Mouse (Mus musculus): Measurements from ENCODE around the gene C1rl. TPM values are rescaled to one million over a fixed set of nuclear protein-coding genes. Genes with fewer than 3 reads are reported as not detected.
A peak's percentile ranks its signal among the peaks of the same experiment; 100 is the strongest.

C1rl gene
- polyA plus RNA-seq (2014; fragmentation: Nextera tagmentation; extraction: Ambion mirVana): 0.12 and 0.17 TPM in 2 replicates

DNA sequence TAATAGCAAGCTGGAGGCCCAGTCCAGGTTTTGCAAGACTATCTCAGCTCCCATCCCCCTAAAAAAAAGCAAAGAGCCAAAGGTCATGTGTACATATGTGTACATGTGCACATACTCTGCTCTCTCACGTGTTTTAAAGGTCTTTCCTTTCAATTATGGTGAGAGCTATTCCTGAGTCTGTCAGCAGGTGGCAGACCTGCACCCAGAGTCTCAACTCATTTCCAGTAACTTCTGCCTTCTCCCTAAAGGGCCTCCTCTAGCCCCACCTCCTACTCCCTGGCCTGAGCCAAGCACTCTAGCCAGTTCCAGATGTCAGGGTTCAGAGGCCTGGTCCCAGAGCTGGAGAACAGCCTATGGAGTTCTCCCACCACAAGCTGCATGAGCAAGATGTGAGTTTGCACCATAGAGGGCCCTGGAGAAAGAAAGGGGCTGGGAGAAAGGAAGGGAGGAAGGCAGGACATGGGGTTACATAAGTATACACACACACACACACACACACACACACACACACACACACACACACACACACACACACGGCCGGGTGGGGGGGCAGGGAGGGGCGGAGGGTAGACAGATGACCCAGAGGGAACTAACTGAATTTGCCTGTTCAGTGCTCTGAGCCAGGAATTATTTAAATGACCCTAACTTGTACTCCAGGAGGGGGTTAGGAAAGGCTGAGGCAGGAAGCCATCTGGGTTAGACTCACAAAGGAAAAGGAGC, at the start of gene C1rl:
TSS of gene C1rl (plus strand) at position 272 of the 720 bp plus-strand sequence.
- no peaks in the 10 kb centered on the region for H3K36me3 ChIP-seq (ENCODE audit: control insufficient read depth, insufficient read depth, low read length)
- H3K9me3 ChIP-seq (ENCODE audit: control insufficient read depth, low read length): no peaks in the 10 kb centered on the region
- DNase-seq (ENCODE audit: low spot score) (peak; percentile 72), ATAC-seq (ENCODE audit: insufficient read depth, low FRiP score, low TSS enrichment) (peak; percentile 60)
- no peaks in the 10 kb centered on the region for H3K4me1 ChIP-seq (ENCODE audit: control insufficient read depth, insufficient read depth, low read length)
- no peak within 1 kb of the TSS for H3K27ac ChIP-seq (ENCODE audit: low read depth, low read length)
- H3K4me2 ChIP-seq (ENCODE audit: low read depth): no peak within 1 kb of the TSS
- no peak within 1 kb of the TSS for H3K4me3 ChIP-seq (ENCODE audit: low read depth, low read length)
- 41% methylated on average over 2 of the region's 4 CpGs for WGBS
- H3K9ac ChIP-seq (ENCODE audit: low read length): no peak within 1 kb of the TSS
- no peaks in the 10 kb centered on the region for H3K27me3 ChIP-seq (ENCODE audit: control insufficient read depth, insufficient read depth, low read length)

DNA sequence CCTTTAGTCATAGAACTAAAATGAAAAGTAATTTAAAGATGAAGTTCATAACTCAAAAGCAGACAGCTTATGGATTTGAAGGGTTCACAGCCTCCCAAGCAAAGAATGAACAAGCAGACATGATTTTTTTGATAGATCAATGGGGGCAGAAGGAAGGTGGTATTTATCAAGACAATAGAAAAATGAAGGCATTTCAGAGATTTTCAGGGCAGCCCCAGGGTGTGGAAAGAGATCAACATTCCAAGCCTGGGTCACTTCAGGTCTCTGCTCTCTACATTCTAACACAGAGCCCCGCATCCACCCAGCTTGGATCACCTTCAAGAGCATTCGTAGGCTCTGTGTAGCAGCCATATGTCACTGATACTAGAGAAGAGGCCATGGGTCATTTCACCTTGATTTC, 49.6 kb upstream of the C1rl start:
- no peak overlapping the region for H3K4me3 ChIP-seq (ENCODE audit: low read depth, low read length)
- H3K27ac ChIP-seq (ENCODE audit: low read depth, low read length): no peak overlapping the region
- H3K4me1 ChIP-seq (ENCODE audit: control insufficient read depth, insufficient read depth, low read length): no peaks in the 10 kb centered on the region
- ATAC-seq (ENCODE audit: insufficient read depth, low FRiP score, low TSS enrichment) (no peak), DNase-seq (ENCODE audit: low spot score) (no peak)
- no peaks in the 10 kb centered on the region for H3K9me3 ChIP-seq (ENCODE audit: control insufficient read depth, low read length)
- no peaks in the 10 kb centered on the region for H3K36me3 ChIP-seq (ENCODE audit: control insufficient read depth, insufficient read depth, low read length)
- WGBS: 83% methylated on average over 2 of the region's 2 CpGs
- H3K27me3 ChIP-seq (ENCODE audit: control insufficient read depth, insufficient read depth, low read length): no peaks in the 10 kb centered on the region
- H3K4me2 ChIP-seq (ENCODE audit: low read depth): no peak overlapping the region
- no peak overlapping the region for H3K9ac ChIP-seq (ENCODE audit: low read length)

DNA sequence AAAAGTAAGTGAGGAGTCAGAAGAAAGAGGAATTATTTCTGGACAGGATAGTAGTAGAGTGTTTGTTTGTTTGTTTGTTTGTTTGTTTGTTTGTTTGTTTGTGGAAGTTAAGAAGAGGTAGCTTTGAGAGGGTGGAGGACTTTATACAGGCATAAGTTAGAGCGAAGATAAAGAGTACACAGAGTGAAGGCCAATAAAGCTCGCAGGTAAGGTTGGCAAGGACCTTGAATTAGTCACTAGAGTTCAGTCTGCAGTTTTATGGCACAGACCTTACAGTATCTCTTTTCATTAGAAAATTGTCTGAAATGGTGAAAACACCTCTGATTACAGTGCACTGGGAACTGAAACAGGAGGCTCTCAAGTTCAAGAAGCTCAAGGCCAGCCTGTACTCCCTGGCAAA, 46.9 kb upstream of the C1rl start:
- Histone ChIP-seq H3K36me3 (ENCODE audit: control insufficient read depth, insufficient read depth, low read length) (no peaks in the 10 kb centered on the region), H3K9me3 (ENCODE audit: control insufficient read depth, low read length) (no peaks in the 10 kb centered on the region), H3K4me3 (ENCODE audit: low read depth, low read length) (no peak overlapping the region), H3K27ac (ENCODE audit: low read depth, low read length) (no peak overlapping the region), H3K9ac (ENCODE audit: low read length) (no peak overlapping the region), H3K4me2 (ENCODE audit: low read depth) (no peak overlapping the region), H3K27me3 (ENCODE audit: control insufficient read depth, insufficient read depth, low read length) (no peaks in the 10 kb centered on the region), H3K4me1 (ENCODE audit: control insufficient read depth, insufficient read depth, low read length) (no peaks in the 10 kb centered on the region)
- ATAC-seq (ENCODE audit: insufficient read depth, low FRiP score, low TSS enrichment) (no peak), DNase-seq (ENCODE audit: low spot score) (no peak)
- WGBS: 95% methylated on average over 2 of the region's 2 CpGs

DNA sequence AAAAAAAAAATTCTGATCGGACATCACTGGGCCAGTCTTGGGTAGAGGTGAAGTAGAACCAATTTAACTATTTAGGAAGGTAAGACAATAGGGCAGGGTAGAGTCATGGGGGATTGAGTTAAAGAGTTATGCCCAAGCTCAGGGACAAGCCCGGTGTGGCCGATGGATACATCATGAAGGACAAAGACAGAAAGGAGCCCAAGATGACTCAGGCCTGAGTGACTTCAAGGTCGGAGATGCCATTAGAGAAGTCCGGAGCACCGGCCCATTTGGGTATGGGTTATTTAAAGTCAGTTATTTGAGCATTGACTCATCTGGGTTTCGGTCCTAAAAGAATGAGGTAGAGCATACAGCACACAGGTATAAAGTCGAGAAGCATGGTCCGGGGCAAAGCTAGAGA, 46.5 kb upstream of the C1rl start:
- Histone ChIP-seq H3K4me3 (ENCODE audit: low read depth, low read length) (no peak overlapping the region), H3K4me2 (ENCODE audit: low read depth) (no peak overlapping the region), H3K9me3 (ENCODE audit: control insufficient read depth, low read length) (no peaks in the 10 kb centered on the region), H3K4me1 (ENCODE audit: control insufficient read depth, insufficient read depth, low read length) (no peaks in the 10 kb centered on the region), H3K27ac (ENCODE audit: low read depth, low read length) (no peak overlapping the region), H3K9ac (ENCODE audit: low read length) (no peak overlapping the region), H3K36me3 (ENCODE audit: control insufficient read depth, insufficient read depth, low read length) (no peaks in the 10 kb centered on the region), H3K27me3 (ENCODE audit: control insufficient read depth, insufficient read depth, low read length) (no peaks in the 10 kb centered on the region)
- 95% methylated on average over 9 of the region's 9 CpGs for WGBS
- ATAC-seq (ENCODE audit: insufficient read depth, low FRiP score, low TSS enrichment) (no peak), DNase-seq (ENCODE audit: low spot score) (no peak)

DNA sequence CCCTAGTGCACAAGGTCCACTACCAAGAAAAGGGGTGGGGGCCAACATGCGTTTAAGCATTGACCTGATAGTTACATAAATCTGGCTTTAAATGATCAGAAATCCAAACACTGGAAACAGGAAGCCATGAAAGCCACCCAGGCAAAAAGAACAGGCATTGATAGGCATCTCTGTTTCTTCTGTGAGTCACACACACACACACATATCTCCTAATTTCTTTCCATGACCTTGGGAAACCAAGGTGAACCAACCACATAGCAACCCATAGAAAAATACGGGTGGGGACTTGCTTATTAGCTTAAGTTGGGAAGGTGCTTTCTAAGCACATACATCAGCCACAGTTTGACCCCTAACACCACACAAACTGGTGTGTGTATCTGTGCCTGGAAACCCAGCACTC, 45.6 kb upstream of the C1rl start:
- Histone ChIP-seq H3K9ac (ENCODE audit: low read length) (no peak overlapping the region), H3K27me3 (ENCODE audit: control insufficient read depth, insufficient read depth, low read length) (no peaks in the 10 kb centered on the region), H3K4me3 (ENCODE audit: low read depth, low read length) (no peak overlapping the region), H3K4me2 (ENCODE audit: low read depth) (no peak overlapping the region), H3K36me3 (ENCODE audit: control insufficient read depth, insufficient read depth, low read length) (no peaks in the 10 kb centered on the region), H3K27ac (ENCODE audit: low read depth, low read length) (no peak overlapping the region), H3K9me3 (ENCODE audit: control insufficient read depth, low read length) (no peaks in the 10 kb centered on the region), H3K4me1 (ENCODE audit: control insufficient read depth, insufficient read depth, low read length) (no peaks in the 10 kb centered on the region)
- 89% methylated on average over 2 of the region's 2 CpGs for WGBS
- DNase-seq (ENCODE audit: low spot score): no peak
- no peak for ATAC-seq (ENCODE audit: insufficient read depth, low FRiP score, low TSS enrichment)

DNA sequence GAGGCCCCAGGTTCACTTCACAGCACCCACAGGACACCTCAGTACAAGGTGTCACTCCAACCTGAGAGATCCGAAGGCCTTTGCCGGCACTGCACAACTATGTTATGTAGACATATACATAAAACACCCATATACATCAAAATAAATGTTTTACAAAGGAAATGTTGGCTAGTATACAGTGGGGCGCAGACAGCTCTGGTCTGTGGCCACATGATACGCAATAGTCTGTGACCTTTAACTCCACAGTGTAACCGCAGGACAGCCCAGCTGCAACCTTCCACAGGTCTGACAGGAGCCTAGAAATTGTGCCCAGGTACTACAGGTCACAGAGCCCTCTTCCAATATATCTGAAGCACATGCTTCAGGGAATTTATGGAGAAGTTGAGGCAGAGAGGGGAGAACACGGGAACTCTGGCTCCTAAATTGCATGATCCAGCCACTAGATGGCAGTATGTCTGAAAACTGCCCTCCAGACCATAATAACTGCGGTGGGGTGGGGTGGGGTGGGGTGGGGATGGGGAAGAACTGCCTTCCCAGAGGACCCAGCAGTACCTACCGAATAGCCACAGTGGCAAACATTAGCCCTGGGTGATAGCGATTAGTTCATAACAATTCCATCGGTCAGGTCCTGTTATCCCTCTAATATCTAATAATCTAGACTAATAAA, 44.6 kb upstream of the C1rl start:
- DNase-seq (ENCODE audit: low spot score): no peak
- 73% methylated on average over 10 of the region's 10 CpGs for WGBS

DNA sequence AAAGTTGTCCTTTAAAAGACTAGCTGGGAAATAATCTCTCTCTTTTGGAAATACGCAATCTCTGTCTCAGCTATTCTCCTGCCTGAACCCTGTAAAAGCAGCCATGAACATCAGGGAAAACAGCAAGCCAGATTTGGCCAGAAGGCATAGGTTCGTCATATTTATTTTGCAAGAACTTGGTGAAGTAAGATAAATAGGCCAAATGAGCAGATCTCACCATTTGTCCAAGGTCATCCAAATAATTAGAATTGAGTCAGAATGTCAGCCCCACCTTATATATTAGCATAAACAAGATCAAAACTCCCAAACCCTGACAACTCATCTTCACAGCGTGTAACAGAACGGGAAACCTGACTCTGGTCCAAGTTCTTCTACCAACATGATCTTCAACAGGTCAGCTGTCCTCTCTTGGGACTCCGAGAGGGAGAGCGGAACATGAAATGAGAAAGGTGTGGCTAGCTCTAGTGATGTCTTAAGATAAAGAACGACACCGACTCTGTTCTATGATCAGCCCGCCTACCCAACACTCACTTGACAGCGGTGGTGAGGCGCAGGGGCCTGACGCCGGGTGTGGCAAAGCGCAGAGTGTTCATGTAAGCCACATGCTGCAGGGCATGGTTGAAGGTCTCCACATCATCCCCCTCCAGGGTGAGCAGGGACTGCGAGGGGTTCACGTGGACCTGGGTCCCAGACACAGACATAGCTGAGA, 43.8 kb upstream of the C1rl start:
- H3K4me2 ChIP-seq (ENCODE audit: low read depth): no peak overlapping the region
- ATAC-seq (ENCODE audit: insufficient read depth, low FRiP score, low TSS enrichment): no peak
- H3K36me3 ChIP-seq (ENCODE audit: control insufficient read depth, insufficient read depth, low read length): no peaks in the 10 kb centered on the region
- no peaks in the 10 kb centered on the region for H3K4me1 ChIP-seq (ENCODE audit: control insufficient read depth, insufficient read depth, low read length)
- H3K9me3 ChIP-seq (ENCODE audit: control insufficient read depth, low read length): no peaks in the 10 kb centered on the region
- H3K27me3 ChIP-seq (ENCODE audit: control insufficient read depth, insufficient read depth, low read length): no peaks in the 10 kb centered on the region
- no peak for DNase-seq (ENCODE audit: low spot score)
- H3K4me3 ChIP-seq (ENCODE audit: low read depth, low read length): no peak overlapping the region
- H3K9ac ChIP-seq (ENCODE audit: low read length): no peak overlapping the region
- 95% methylated on average over 16 of the region's 16 CpGs for WGBS
- no peak overlapping the region for H3K27ac ChIP-seq (ENCODE audit: low read depth, low read length)

More for the DNA sequence above, 44.6 kb upstream of the C1rl start:
- Histone ChIP-seq H3K36me3 (ENCODE audit: control insufficient read depth, insufficient read depth, low read length) (no peaks in the 10 kb centered on the region), H3K9ac (ENCODE audit: low read length) (no peak overlapping the region), H3K27ac (ENCODE audit: low read depth, low read length) (no peak overlapping the region), H3K4me2 (ENCODE audit: low read depth) (no peak overlapping the region), H3K9me3 (ENCODE audit: control insufficient read depth, low read length) (no peaks in the 10 kb centered on the region), H3K4me3 (ENCODE audit: low read depth, low read length) (no peak overlapping the region), H3K27me3 (ENCODE audit: control insufficient read depth, insufficient read depth, low read length) (no peaks in the 10 kb centered on the region), H3K4me1 (ENCODE audit: control insufficient read depth, insufficient read depth, low read length) (no peaks in the 10 kb centered on the region)
- ATAC-seq (ENCODE audit: insufficient read depth, low FRiP score, low TSS enrichment): no peak

DNA sequence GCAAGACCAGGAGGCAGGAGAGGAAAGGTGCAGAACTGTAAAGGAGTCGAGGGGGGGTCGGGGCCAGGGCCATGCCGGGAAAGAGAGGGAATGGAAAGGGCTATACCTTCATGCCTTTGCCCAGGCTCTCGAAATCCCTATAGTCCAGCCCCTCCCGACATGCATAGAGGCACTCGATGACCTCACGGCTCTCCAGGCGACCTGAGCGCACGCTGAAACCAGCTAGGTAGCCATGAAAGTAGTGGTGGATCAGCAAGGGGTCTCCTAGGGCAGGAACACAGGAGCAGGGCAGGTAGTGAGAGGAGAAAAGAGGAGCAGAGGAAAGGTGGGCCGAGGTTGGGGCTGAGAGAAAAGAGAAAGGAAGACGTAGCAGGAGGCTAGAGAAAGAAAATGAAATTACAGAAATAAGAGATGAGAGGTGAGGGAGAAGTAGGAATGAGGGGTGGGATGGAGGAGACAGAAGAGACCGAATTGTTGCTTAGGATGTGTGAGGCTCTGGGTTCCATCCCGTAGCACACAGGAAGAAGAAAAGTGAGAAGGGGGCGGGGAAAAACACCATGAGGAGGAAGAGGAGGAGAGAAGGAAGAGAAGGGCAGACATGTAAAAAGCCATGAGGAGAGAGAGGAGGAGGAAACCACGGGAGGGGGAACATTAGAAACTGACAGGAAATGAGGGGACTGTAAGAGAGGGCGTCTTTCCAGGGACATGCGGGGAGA, 43.1 kb upstream of the C1rl start:
- DNase-seq (ENCODE audit: low spot score) (no peak), ATAC-seq (ENCODE audit: insufficient read depth, low FRiP score, low TSS enrichment) (no peak)
- Histone ChIP-seq H3K9me3 (ENCODE audit: control insufficient read depth, low read length) (no peaks in the 10 kb centered on the region), H3K9ac (ENCODE audit: low read length) (no peak overlapping the region), H3K4me2 (ENCODE audit: low read depth) (no peak overlapping the region), H3K4me3 (ENCODE audit: low read depth, low read length) (no peak overlapping the region), H3K27me3 (ENCODE audit: control insufficient read depth, insufficient read depth, low read length) (no peaks in the 10 kb centered on the region), H3K4me1 (ENCODE audit: control insufficient read depth, insufficient read depth, low read length) (no peaks in the 10 kb centered on the region), H3K27ac (ENCODE audit: low read depth, low read length) (no peak overlapping the region), H3K36me3 (ENCODE audit: control insufficient read depth, insufficient read depth, low read length) (no peaks in the 10 kb centered on the region)
- WGBS: 82% methylated on average over 18 of the region's 18 CpGs
